In genomic region chr16:11198467-11198866, GRCm38 (mm10) we compare ENCODE assay signal across 13 mouse cellular contexts. TPM values are rescaled to one million over a fixed set of nuclear protein-coding genes. Genes with fewer than 3 reads are reported as not detected.
DNase-seq lines count a peak whose midpoint lies in the region; ATAC-seq and TF ChIP-seq lines count a peak whose summit lies in the region.
"Had no signal": no experiment of that assay in that cellular context is flagged by ENCODE, and none has a peak within 500 bp of the region (broad histone marks: within the 10 kb centered on the region; RNA-seq: fewer than 3 reads in every experiment).

No protein-coding gene starts in this region.

- H3K9me3 ChIP-seq in embryonic facial prominence, embryonic 13.5 days = no peaks in the 10 kb centered on the region
- H3K9me3 ChIP-seq in liver, embryonic 13.5 days (replicated peaks) = no peaks in the 10 kb centered on the region
- H3K9me3 ChIP-seq: hindbrain, embryonic 15.5 days had no signal

- WGBS in embryonic facial prominence, embryonic 13.5 days = 28% methylated on average over 2 of the region's 2 CpGs
- WGBS in liver, embryonic 13.5 days (ENCODE audit: insufficient replicate concordance) = 66% methylated on average over 2 of the region's 2 CpGs
- 71% methylated on average over 2 of the region's 2 CpGs for WGBS in lung, adult 2 months

- ATAC-seq in CD4-positive, CD25-positive, alpha-beta regulatory T cell, adult 4 months = no peak
- ATAC-seq in embryonic facial prominence, embryonic 13.5 days (ENCODE audit: insufficient number of reproducible peaks, insufficient read depth, low FRiP score, low TSS enrichment, low read depth) = 0 out of 2 replicates have a peak, but pooled peaks have one; percentile 56
- peak; percentile 34; the same call in 1 of the 2 replicates for ATAC-seq in liver, embryonic 13.5 days (ENCODE audit: low read depth)

- H3K27ac ChIP-seq in embryonic facial prominence, embryonic 13.5 days = no peak overlapping the region
- no peak overlapping the region for H3K27ac ChIP-seq in liver, embryonic 13.5 days
- H3K27ac ChIP-seq: hindbrain, embryonic 15.5 days had no signal

- peak; percentile 13 for DNase-seq in CD4-positive, CD25-positive, alpha-beta regulatory T cell, adult 2 months (ENCODE audit: low read depth, low spot score)
- peak; percentile 45 for DNase-seq in MN1 (ENCODE audit: low spot score)
- DNase-seq in liver, embryonic 13.5 days = peak; percentile 52
- no peak for DNase-seq in heart, postnatal 25 days (ENCODE audit: low spot score)
- no peak for DNase-seq in lung, adult 2 months
- DNase-seq in lung, postnatal 14 days = no peak
- DNase-seq: cerebellum, adult 11 months; lung, embryonic 14.5 days; thymus, postnatal 25 days had no signal

- H3K27me3 ChIP-seq in embryonic facial prominence, embryonic 13.5 days = no peaks in the 10 kb centered on the region
- H3K27me3 ChIP-seq in liver, embryonic 13.5 days = no peaks in the 10 kb centered on the region
- H3K27me3 ChIP-seq: hindbrain, embryonic 15.5 days had no signal

- H3K4me1 ChIP-seq in embryonic facial prominence, embryonic 13.5 days = peaks cover 12% of the 10 kb centered on the region
- H3K4me1 ChIP-seq in liver, embryonic 13.5 days (replicated peaks) = peaks cover 31% of the 10 kb centered on the region
- peaks cover 4% of the 10 kb centered on the region; the same call in 1 of the 2 replicates for H3K4me1 ChIP-seq in lung, adult 2 months (ENCODE audit: control insufficient read depth, insufficient read depth, low read length)

- TF ChIP-seq CTCF in lung, adult 2 months (IDR thresholded peaks at IDR 0.05; ENCODE audit: insufficient read depth, low read length) = no peak

- no peak for TF ChIP-seq POLR2A in lung, adult 2 months (IDR thresholded peaks at IDR 0.05; ENCODE audit: borderline replicate concordance, extremely low read depth, low read depth, low read length)

- peaks cover 82% of the 10 kb centered on the region for H3K36me3 ChIP-seq in embryonic facial prominence, embryonic 13.5 days
- peaks cover 84% of the 10 kb centered on the region for H3K36me3 ChIP-seq in liver, embryonic 13.5 days

- peak overlapping the region; percentile 28; the same call in 1 of the 2 replicates for H3K9ac ChIP-seq in embryonic facial prominence, embryonic 13.5 days
- no peak overlapping the region for H3K9ac ChIP-seq in liver, embryonic 13.5 days
- H3K9ac ChIP-seq: hindbrain, embryonic 15.5 days; lung, embryonic 14.5 days had no signal

- H3K4me3 ChIP-seq in embryonic facial prominence, embryonic 13.5 days = no peak overlapping the region
- no peak overlapping the region for H3K4me3 ChIP-seq in liver, embryonic 13.5 days (replicated peaks)
- H3K4me3 ChIP-seq in lung, adult 2 months (replicated peaks; ENCODE audit: extremely low read depth, low read depth, low read length) = no peak overlapping the region
- H3K4me3 ChIP-seq: erythroblast, embryonic 14.5 days; hindbrain, embryonic 15.5 days had no signal

- no peak overlapping the region for H3K4me2 ChIP-seq in embryonic facial prominence, embryonic 13.5 days
- H3K4me2 ChIP-seq in liver, embryonic 13.5 days = no peak overlapping the region
- H3K4me2 ChIP-seq: hindbrain, embryonic 15.5 days; lung, embryonic 14.5 days had no signal

- intact Hi-C loops in heart, postnatal 25 days (cut with DNase I) = no loop called here

RNA-seq across cellular contexts. Expression of gene Rsl1d1, which starts 4.7 kb away (rescaled TPM):
- 100 to 1,000 TPM; 167 to 177 TPM for polyA plus RNA-seq in CD4-positive, CD25-positive, alpha-beta regulatory T cell, adult 4 months (2017; shearing (Covaris generic))
- 199 and 218 TPM in 2 replicates for polyA plus RNA-seq in embryonic facial prominence, embryonic 13.5 days (2015; fragmentation: Nextera tagmentation; extraction: Ambion mirVana)
- 161 and 200 TPM in 2 replicates for polyA plus RNA-seq in liver, embryonic 13.5 days (2015; fragmentation: Nextera tagmentation; extraction: Ambion mirVana)
- total RNA-seq in heart, postnatal 25 days (2021) = 10 to 100 TPM; 52.7 to 56.8 TPM
- 3.7 and 6.0 TPM in 2 replicates for polyA plus RNA-seq in lung, adult 2 months (2012; rRNA removed)

RNA-seq across cellular contexts. Expression of gene Zc3h7a, which starts 22.3 kb away (rescaled TPM):
- 100 to 1,000 TPM; 255 to 363 TPM for polyA plus RNA-seq in CD4-positive, CD25-positive, alpha-beta regulatory T cell, adult 4 months (2017; shearing (Covaris generic))
- polyA plus RNA-seq in embryonic facial prominence, embryonic 13.5 days (2015; fragmentation: Nextera tagmentation; extraction: Ambion mirVana) = 98.5 and 119 TPM in 2 replicates
- 27.1 and 36.3 TPM in 2 replicates for polyA plus RNA-seq in liver, embryonic 13.5 days (2015; fragmentation: Nextera tagmentation; extraction: Ambion mirVana)
- 10 to 100 TPM; 28.0 to 29.8 TPM for total RNA-seq in heart, postnatal 25 days (2021)
- polyA plus RNA-seq in lung, adult 2 months (2012; rRNA removed) = 44.1 and 73.2 TPM in 2 replicates

RNA-seq across cellular contexts. Expression of gene Gspt1, which starts 55.7 kb away (rescaled TPM):
- 10 to 100 TPM; 31.6 to 35.8 TPM for polyA plus RNA-seq in CD4-positive, CD25-positive, alpha-beta regulatory T cell, adult 4 months (2017; shearing (Covaris generic))
- polyA plus RNA-seq in embryonic facial prominence, embryonic 13.5 days (2015; fragmentation: Nextera tagmentation; extraction: Ambion mirVana) = 75.4 and 80.1 TPM in 2 replicates
- polyA plus RNA-seq in liver, embryonic 13.5 days (2015; fragmentation: Nextera tagmentation; extraction: Ambion mirVana) = 61.0 and 67.3 TPM in 2 replicates
- total RNA-seq in heart, postnatal 25 days (2021) = 10 to 100 TPM; 63.4 to 68.2 TPM
- 23.5 and 33.7 TPM in 2 replicates for polyA plus RNA-seq in lung, adult 2 months (2012; rRNA removed)

Comparison
In these comparisons a context has a peak if more than half of its experiments do, and no peak if none do; other contexts are left out.
1. DNase-seq: peak in CD4-positive, CD25-positive, alpha-beta regulatory T cell, adult 2 months (single experiment), MN1 (single experiment) and liver, embryonic 13.5 days (single experiment); none in heart, postnatal 25 days (single experiment), lung, adult 2 months (single experiment) and lung, postnatal 14 days (single experiment).
2. RNA of gene Rsl1d1, which starts 4.7 kb away (polyA plus RNA-seq): 199 to 218 TPM in embryonic facial prominence, embryonic 13.5 days, 167 to 177 TPM in CD4-positive, CD25-positive, alpha-beta regulatory T cell, adult 4 months and 161 to 200 TPM in liver, embryonic 13.5 days; 3.7 to 6.0 TPM in lung, adult 2 months; every median in the first group is over 10 times any median in the second.